Mouse (Mus musculus) stomach, embryonic 14.5 days (tissue): Measurements from ENCODE around the gene Csf2rb2. TPM values are rescaled to one million over a fixed set of nuclear protein-coding genes. Genes with fewer than 3 reads are reported as not detected.
"Not testable (repeated sequence)": the region's sequence is repeated elsewhere in the genome, so short reads cannot be mapped to it uniquely, and the experiment has no call there.

Experiments
- ATAC-seq: fragments of 200-750 bp; cut with Nextera tagmentation; 2 replicates; pipeline ENCODE4 v1.8.0; 2017; ENCODE audit warnings: low read depth, moderate TSS enrichment; ENCODE audit not compliant: insufficient number of reproducible peaks, insufficient read depth, low FRiP score
- H3K27ac ChIP-seq: fragments of 300-500 bp; sonication (generic); 2 replicates; pipeline ENCODE4 v1.5.1; 2014; ENCODE audit warnings: mild to moderate bottlenecking, low read length, moderate library complexity, mixed read lengths
- H3K27me3 ChIP-seq: fragments of 300-500 bp; sonication (generic); 2 replicates; pipeline ENCODE4 v1.6.1; 2014; ENCODE audit warnings: low read length, control low read depth, mixed read lengths; ENCODE audit not compliant: control insufficient read depth, insufficient read depth
- H3K36me3 ChIP-seq: fragments of 300-500 bp; sonication (generic); 2 replicates; pipeline ENCODE4 v1.6.1; 2014; ENCODE audit warnings: mild to moderate bottlenecking, control low read depth, low read length, moderate library complexity, mixed read lengths; ENCODE audit not compliant: control insufficient read depth, insufficient read depth
- H3K4me1 ChIP-seq: fragments of 300-500 bp; sonication (generic); 2 replicates; pipeline ENCODE4 v1.6.1; 2014; ENCODE audit warnings: low read length, control low read depth, mixed read lengths; ENCODE audit not compliant: control insufficient read depth, insufficient read depth
- H3K4me2 ChIP-seq: fragments of 300-500 bp; sonication (generic); replicated peaks from 2 replicates; pipeline ENCODE4 v1.6.1; 2014; ENCODE audit warnings: low read depth, low read length, control low read depth
- H3K4me3 ChIP-seq: fragments of 300-500 bp; sonication (generic); 2 replicates; pipeline ENCODE4 v1.5.1; 2014; ENCODE audit warnings: low read depth, low read length, control low read depth
- H3K9ac ChIP-seq: fragments of 300-500 bp; sonication (generic); replicated peaks from 2 replicates; pipeline ENCODE4 v1.6.1; 2014; ENCODE audit warnings: low read depth, mild to moderate bottlenecking, control low read depth, low read length, moderate library complexity, mixed read lengths
- H3K9me3 ChIP-seq: fragments of 300-500 bp; sonication (generic); 2 replicates; pipeline ENCODE4 v1.6.1; 2016; ENCODE audit warnings: low read depth, low read length, control low read depth; ENCODE audit not compliant: control insufficient read depth
- WGBS: fragments of 180-500 bp; shearing (Covaris S2); extraction: QIAGEN DNeasy Blood & Tissue Kit; methylation state at CpG from one replicate; pipeline ENCODE4 v1.1.7; 2014; 5-methylcytosine and 5-hydroxymethylcytosine counted together
- polyA plus RNA-seq: library from polyadenylated mRNA; unstranded; fragments of >200 nt; fragmentation: Nextera tagmentation; extraction: Ambion mirVana; gene quantifications from 2 replicates; pipeline ENCODE4 v1.2.1, GENCODE M21; 2014

The Csf2rb2 gene
- polyA plus RNA-seq, 1 experiment from 2014 or later: 0.19 TPM

- Histone ChIP-seq H3K4me1 (peaks cover 4% of the 10 kb centered on the region; the same call in 1 of the 2 replicates), H3K9ac (no peak overlapping the region), H3K4me3 (no peak overlapping the region), H3K27ac (no peak overlapping the region), H3K36me3 (no peaks in the 10 kb centered on the region), H3K27me3 (no peaks in the 10 kb centered on the region), H3K4me2 (no peak overlapping the region), H3K9me3 (no peaks in the 10 kb centered on the region)
- no peak for ATAC-seq
- 90% methylated on average over 2 of the region's 2 CpGs for WGBS
Observed at GRCm38 (mm10) chr15:78324294-78324693, 18.8 kb upstream of the Csf2rb2 start.

GRCm38 (mm10) chr15:78323366-78323765 is 17.8 kb upstream of the Csf2rb2 start:
- H3K4me1 ChIP-seq: peaks cover 7% of the 10 kb centered on the region; the same call in 1 of the 2 replicates
- no peak overlapping the region for H3K27ac ChIP-seq
- ATAC-seq: no peak
- H3K4me2 ChIP-seq: no peak overlapping the region
- H3K9me3 ChIP-seq: no peaks in the 10 kb centered on the region
- 69% methylated on average over 1 of the region's 1 CpGs for WGBS
- H3K9ac ChIP-seq: no peak overlapping the region
- no peaks in the 10 kb centered on the region for H3K36me3 ChIP-seq
- no peaks in the 10 kb centered on the region for H3K27me3 ChIP-seq
- no peak overlapping the region for H3K4me3 ChIP-seq

DNA sequence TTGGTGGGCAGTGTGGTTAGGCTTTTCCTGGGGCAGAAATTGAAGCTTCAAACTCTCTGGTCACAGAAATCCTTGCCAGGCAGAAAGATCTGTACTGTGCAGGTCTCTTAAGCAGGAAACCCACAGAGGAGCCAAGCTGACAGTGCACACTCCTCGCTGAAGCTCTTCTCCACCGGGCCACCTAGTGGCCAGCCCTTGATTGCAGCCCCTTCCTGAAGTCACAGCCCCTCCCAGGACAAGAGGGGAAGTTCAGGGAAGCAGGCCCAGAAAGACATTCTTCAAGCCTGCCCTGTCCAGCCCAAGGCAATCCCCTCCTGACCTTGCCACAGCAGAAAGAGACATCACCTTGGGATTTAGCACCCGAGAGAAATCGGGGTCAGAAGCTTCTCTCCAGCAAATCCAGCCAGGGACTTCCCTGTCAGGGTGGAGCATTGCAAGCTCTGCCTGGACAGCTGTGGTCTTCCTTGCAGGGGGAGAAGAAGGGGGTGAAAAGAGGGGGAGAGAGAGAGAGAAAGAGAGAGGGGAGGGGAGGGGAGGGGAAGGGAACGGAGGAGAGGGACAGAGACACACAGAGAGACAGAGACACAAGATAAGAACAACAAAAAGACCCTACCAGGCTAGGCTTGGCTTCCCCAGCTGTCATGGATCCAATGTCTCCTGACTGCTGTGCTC is 15.4 kb upstream of the Csf2rb2 start:
- peak; percentile 35; the same call in 1 of the 2 replicates for ATAC-seq
- Histone ChIP-seq H3K9ac (no peak overlapping the region), H3K4me3 (no peak overlapping the region), H3K27me3 (no peaks in the 10 kb centered on the region), H3K9me3 (no peaks in the 10 kb centered on the region), H3K4me2 (no peak overlapping the region), H3K4me1 (peaks cover 7% of the 10 kb centered on the region; the same call in 1 of the 2 replicates), H3K27ac (peak overlapping the region; percentile 44; the same call in 1 of the 2 replicates), H3K36me3 (no peaks in the 10 kb centered on the region)
- WGBS: 7% methylated on average over 5 of the region's 5 CpGs

DNA sequence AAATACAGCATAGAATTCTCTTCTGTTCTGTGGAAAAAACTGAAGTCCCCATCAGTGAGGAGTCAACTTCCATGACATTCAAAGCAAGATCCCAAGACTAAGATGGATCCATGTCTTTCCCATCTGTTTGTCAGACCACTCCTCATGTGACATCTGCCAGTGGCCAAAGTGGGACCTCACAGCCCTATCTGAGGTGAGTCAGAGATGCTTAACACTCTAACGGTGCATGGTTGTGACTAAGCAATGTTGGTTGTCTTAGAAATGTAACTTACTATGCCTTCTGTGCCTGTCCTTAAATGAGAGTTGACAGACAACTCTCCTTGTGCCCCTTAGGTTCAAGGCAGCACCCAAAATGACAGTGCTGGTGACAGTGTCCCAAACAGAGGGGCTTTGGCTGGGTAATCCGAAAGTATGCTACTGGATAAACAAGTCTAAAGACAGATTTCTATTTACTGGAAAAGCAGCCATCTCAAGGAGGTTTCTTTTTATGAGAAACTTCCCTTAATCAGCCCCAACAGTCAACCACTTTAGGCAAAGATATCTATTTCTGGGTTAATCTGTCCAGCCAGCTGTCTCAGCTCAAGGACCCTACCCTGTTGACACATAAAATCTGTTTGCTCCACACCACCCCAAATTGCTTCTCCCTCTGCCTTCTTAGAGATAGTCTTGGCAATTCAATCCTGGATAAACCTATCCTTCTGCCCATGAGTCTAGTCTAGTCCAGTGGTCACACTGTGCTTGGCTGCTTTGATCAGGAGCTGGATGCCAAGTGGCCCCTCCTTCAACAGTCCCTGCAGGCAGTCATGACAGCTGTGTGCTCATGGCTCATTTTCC is 13.0 kb upstream of the Csf2rb2 start:
- not testable (repeated sequence) for H3K9me3 ChIP-seq, H3K4me1 ChIP-seq, H3K36me3 ChIP-seq, H3K27me3 ChIP-seq, H3K9ac ChIP-seq, H3K4me3 ChIP-seq, H3K4me2 ChIP-seq, ATAC-seq
- H3K27ac ChIP-seq: peak overlapping the region; percentile 52; the same call in 1 of the 2 replicates
- 37% methylated on average over 2 of the region's 2 CpGs for WGBS

DNA sequence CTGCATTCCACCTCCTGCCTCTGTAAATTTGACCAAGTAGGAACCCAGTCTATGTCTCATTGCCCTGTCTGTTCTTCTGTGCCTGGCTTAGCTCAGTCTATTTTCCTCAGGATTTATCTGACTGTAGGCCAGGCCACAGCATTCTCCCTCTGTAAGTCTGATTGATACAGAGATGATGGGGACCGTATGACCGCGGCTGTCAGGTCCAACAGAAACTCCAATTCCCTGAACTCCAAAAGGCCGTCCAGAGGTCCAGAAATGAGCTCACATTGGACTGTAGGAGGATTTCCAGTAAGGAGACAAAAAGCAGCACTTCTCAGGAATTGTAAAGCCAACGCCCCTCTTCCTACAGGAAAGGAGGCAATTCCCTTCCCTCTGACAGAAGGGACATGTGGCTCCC is 8.1 kb upstream of the Csf2rb2 start:
- not testable (repeated sequence) for H3K4me3 ChIP-seq, H3K27ac ChIP-seq, H3K9me3 ChIP-seq, H3K27me3 ChIP-seq, ATAC-seq, H3K36me3 ChIP-seq, H3K4me1 ChIP-seq, H3K9ac ChIP-seq, H3K4me2 ChIP-seq
- 69% methylated on average over 5 of the region's 5 CpGs for WGBS

DNA sequence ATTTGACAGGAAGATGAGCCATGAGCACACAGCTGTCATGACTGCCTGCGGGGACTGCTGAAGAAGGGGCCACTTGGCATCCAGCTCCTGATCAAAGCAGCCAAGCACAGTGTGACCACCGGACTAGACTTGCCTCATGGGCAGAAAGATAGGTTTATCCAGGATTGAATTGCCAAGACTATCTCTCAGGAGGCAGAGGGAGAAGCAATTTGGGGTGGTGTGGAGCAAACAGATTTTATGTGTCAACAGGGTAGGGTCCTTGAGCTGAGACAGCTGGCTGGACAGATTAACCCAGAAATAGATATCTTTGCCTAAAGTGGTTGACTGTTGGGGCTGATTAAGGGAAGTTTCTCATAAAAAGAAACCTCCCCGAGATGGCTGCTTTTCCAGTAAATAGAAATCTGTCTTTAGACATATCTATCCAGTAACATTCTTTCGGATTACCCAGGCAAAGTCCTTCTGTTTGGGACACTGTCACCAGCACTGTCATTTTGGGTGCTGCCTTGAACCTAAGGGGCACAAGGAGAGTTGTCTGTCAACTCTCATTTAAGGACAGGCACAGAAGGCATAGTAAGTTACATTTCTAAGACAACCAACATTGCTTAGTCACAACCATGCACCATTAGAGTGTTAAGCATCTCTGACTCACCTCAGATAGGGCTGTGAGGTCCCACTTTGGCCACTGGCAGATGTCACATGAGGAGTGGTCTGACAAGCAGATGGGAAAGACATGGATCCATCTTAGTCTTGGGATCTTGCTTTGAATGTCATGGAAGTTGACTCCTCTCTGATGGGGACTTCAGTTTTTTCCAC is 7.1 kb upstream of the Csf2rb2 start:
- not testable (repeated sequence) for H3K27me3 ChIP-seq, ATAC-seq, H3K9me3 ChIP-seq, H3K4me3 ChIP-seq, H3K9ac ChIP-seq, H3K4me2 ChIP-seq, H3K4me1 ChIP-seq, H3K36me3 ChIP-seq
- 32% methylated on average over 4 of the region's 4 CpGs for WGBS
- peak overlapping the region; percentile 12; the same call in 1 of the 2 replicates for H3K27ac ChIP-seq

DNA sequence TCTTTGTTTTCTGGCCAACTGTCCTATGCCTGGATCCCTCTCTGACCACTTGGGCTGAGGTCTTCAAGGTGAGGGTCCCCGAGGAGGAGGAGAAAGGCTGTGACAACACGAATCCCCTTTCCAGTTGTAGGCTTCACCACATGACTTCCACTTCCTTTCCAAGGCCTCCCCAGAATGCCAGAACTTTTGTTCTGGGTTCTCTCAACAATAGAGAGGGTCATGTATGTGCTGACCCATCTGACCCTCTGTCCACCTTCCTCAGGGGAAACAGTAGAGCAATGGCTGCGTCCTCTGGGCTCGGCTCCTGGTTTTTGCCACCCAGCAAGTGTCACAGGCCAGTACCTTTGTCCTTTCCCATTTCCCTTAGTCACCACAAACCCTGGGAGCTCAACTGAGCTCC is 5.5 kb upstream of the Csf2rb2 start:
- H3K27ac ChIP-seq: peak overlapping the region; percentile 16; the same call in 1 of the 2 replicates
- no peaks in the 10 kb centered on the region for H3K36me3 ChIP-seq
- H3K9ac ChIP-seq: no peak overlapping the region
- no peak overlapping the region for H3K4me3 ChIP-seq
- H3K4me2 ChIP-seq: no peak overlapping the region
- H3K4me1 ChIP-seq: peaks cover 9% of the 10 kb centered on the region
- 82% methylated on average over 4 of the region's 4 CpGs for WGBS
- no peaks in the 10 kb centered on the region for H3K9me3 ChIP-seq
- no peak for ATAC-seq
- H3K27me3 ChIP-seq: no peaks in the 10 kb centered on the region

GRCm38 (mm10) chr15:78309865-78310264 is 4.3 kb upstream of the Csf2rb2 start:
- no peaks in the 10 kb centered on the region for H3K36me3 ChIP-seq
- no peaks in the 10 kb centered on the region for H3K27me3 ChIP-seq
- no peak for ATAC-seq
- 0 out of 2 replicates have a peak overlapping the region, but pooled peaks have one; percentile 14 for H3K9ac ChIP-seq
- H3K4me1 ChIP-seq: peaks cover 9% of the 10 kb centered on the region
- no peak overlapping the region for H3K4me2 ChIP-seq
- no peak overlapping the region for H3K4me3 ChIP-seq
- 22% methylated on average over 5 of the region's 5 CpGs for WGBS
- no peak overlapping the region for H3K27ac ChIP-seq
- no peaks in the 10 kb centered on the region for H3K9me3 ChIP-seq
